Mouse (Mus musculus) embryonic stem cell, embryonic (primary cell): ENCODE measurements around the gene Btbd2.

Experiments
- CTCF ChIA-PET, 4 experiments: fragments of 300-600 bp in 2 of 4; fragments of 350-600 bp in 2 of 4; sonication (Branson Sonifier 250); formaldehyde crosslinking; loops; one replicate each; lab custom pipeline; 2022; ENCODE audit warnings: inconsistent platforms in 2 of 4; lab: Charles Lee
- POLR2A ChIA-PET, 4 experiments: fragments of 300-600 bp in 2 of 4; fragments of 350-600 bp in 2 of 4; sonication (Branson Sonifier 250); formaldehyde crosslinking; loops; one replicate each; lab custom pipeline; 2022; ENCODE audit warnings: antibody characterized with exemption in 4 of 4, inconsistent platforms in 1 of 4; lab: Charles Lee

Gene Btbd2

GRCm38 (mm10) chr10:80605721-80606120 lies 51.1 kb downstream of the Btbd2 start, which contains the start of gene Gm49322:
Gene Gm49322 (plus strand): TSS chr10:80606021.
- CTCF ChIA-PET, result interaction anchor here in 2 of 4 experiments (0.7 to 1.4 kb wide), 3 partner anchors 27 to 723 kb away, joined by 5 read pairs; no protein-coding TSS in a partner anchor
- POLR2A ChIA-PET, result interaction anchor here in 3 of 4 experiments (0.7 to 10.9 kb wide), 21 partner anchors 9 to 97 kb away, joined by 3 to 128 read pairs (median 11); partner anchors contain the start of genes Csnk1g2 (in 2 of the 3), Izumo4 (in 1 of the 3), Mknk2 (in 1 of the 3) and Rexo1 (in 1 of the 3)

GRCm38 (mm10) chr10:80604988-80605387 lies 51.9 kb downstream of the Btbd2 start:
- ChIA-PET CTCF (interaction anchor here in 2 of 4 experiments (0.7 to 0.8 kb wide), 4 partner anchors 26 to 722 kb away, joined by 3 to 5 read pairs (median 4); no protein-coding TSS in a partner anchor), POLR2A (interaction anchor here in 3 of 4 experiments (0.7 to 10.9 kb wide), 19 partner anchors 8 to 325 kb away, joined by 3 to 128 read pairs (median 19); partner anchors contain the start of genes Abhd17a (in 2 of the 3), Csnk1g2 (in 2 of the 3), Klf16 (in 2 of the 3) and Gadd45b (in 1 of the 3))

GRCm38 (mm10) chr10:80604001-80604509 lies 52.8 kb downstream of the Btbd2 start:
- POLR2A ChIA-PET, result interaction anchor here (0.5 to 10.9 kb wide), 37 partner anchors 8 to 434 kb away, joined by 3 to 128 read pairs (median 8); partner anchors contain the start of genes Csnk1g2 (in 3 of the 4), Abhd17a (in 2 of the 4), Klf16 (in 2 of the 4) and Atp8b3 (in 1 of the 4)
- CTCF ChIA-PET, result interaction anchor here (0.6 to 1.9 kb wide), 12 partner anchors 7 to 118 kb away, joined by 3 to 12 read pairs (median 6); partner anchors contain the start of genes Abhd17a (in 1 of the 4) and Csnk1g2 (in 1 of the 4)

DNA sequence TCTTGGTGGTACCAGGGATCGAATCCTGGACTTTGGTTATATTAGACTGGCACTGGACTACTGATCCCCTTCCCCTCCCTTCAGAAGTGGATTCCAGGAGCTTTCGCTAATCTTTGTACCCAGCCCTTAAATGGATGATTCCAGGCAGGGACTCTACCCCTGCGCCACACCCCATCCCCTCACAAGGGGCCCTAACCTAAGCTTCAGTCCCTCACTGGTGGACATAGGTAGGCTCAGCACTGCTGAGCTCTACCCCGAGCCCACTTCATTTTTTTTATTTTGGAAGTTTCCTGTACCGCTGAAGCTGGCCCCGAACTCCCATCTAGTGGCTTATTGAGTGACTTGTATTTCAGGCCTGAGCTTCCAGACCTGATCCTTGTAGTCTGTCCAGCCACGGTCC lies 53.5 kb downstream of the Btbd2 start:
- POLR2A ChIA-PET, result interaction anchor here (0.5 to 10.9 kb wide), 48 partner anchors 8 to 751 kb away, joined by 3 to 128 read pairs (median 5); partner anchors contain the start of genes Csnk1g2 (in 3 of the 4), Abhd17a (in 2 of the 4), Klf16 (in 2 of the 4) and Gadd45b (in 1 of the 4)
- CTCF ChIA-PET, result interaction anchor here in 3 of 4 experiments (0.6 to 1.9 kb wide), 10 partner anchors 8 to 35 kb away, joined by 3 to 12 read pairs (median 6); partner anchors contain the start of genes Abhd17a (in 1 of the 3), Csnk1g2 (in 1 of the 3) and Klf16 (in 1 of the 3)

DNA sequence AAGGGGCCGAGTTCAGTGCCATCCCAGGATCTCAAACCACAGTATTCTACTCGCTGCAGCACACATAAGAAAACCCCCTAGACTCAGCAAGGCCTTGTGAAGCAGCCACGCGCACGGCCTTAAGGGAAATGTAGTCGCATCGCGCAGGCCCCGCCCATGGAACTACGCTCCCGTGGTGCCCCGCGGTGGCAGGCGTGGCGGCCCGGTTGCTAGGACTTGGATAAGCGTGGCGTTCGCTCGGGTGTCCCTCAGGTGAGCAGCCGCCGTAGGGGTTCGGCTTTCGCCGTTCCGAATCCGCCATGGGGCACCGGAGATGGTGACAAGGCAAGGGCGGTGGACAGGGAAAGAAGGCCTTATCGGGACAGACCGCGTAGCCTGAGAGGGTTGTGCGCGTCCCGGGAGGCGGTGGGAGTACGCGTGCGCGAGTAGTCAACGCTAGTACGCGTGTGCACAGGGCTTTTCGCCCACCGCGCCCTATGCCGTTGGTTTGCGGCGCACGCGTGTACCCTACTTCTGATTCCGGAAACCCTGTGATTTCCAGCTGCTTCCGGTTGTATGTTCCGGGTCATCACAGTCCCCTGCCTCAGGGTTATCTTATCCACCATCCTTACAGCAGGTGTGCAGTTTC lies 54.1 kb downstream of the Btbd2 start, which contains the start of the genes Scamp4 and Adat3:
Scamp4 (plus strand) TSS at position 175 of the 628 bp plus-strand sequence.
Adat3 (plus strand) TSS at position 183 of the 628 bp plus-strand sequence.
- ChIA-PET CTCF (interaction anchor here in 3 of 4 experiments (0.6 to 1.9 kb wide), 9 partner anchors 8 to 36 kb away, joined by 3 to 12 read pairs (median 6); partner anchors contain the start of genes Abhd17a (in 1 of the 3), Csnk1g2 (in 1 of the 3) and Klf16 (in 1 of the 3)), POLR2A (interaction anchor here (0.6 to 10.9 kb wide), 46 partner anchors 9 to 752 kb away, joined by 3 to 128 read pairs (median 6); partner anchors contain the start of genes Csnk1g2 (in 3 of the 4), Abhd17a (in 2 of the 4), Klf16 (in 2 of the 4) and Gadd45b (in 1 of the 4))

DNA sequence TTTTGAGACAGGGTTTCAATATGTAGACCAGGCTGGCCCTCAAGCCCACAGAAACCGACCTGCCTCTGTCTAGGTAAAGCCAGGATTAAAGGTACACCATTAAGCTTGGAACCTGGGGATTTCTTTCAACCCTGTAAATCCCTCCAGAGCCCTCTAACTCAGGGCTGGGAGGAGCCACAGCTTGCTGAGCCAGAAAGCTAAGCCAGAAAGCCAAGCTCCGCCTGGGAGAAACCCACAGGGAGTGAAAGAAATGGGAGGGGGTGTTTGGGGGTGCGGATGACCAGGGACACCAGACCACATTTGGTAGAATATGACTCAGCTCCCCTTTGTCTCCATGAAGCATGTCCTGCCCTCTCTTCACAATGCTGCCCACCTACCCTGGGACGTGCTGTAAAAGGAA lies 60.6 kb downstream of the Btbd2 start:
- ChIA-PET CTCF (interaction anchor here in 2 of 4 experiments (0.7 to 1.1 kb wide), 3 partner anchors 13 to 39 kb away, joined by 3 to 4 read pairs (median 4); no protein-coding TSS in a partner anchor), POLR2A (interaction anchor here in 2 of 4 experiments (0.7 to 10.9 kb wide), 20 partner anchors 8 to 267 kb away, joined by 3 to 128 read pairs (median 10); partner anchors contain the start of genes Csnk1g2 (in 2 of the 2), Gm49322 (in 2 of the 2), Mknk2 (in 1 of the 2) and Pcsk4 (in 1 of the 2))
